Mouse (Mus musculus) intestine, embryonic 15.5 days (tissue): ENCODE results near the gene Htra1. TPM values are rescaled to one million over a fixed set of nuclear protein-coding genes. Genes with fewer than 3 reads are reported as not detected.

Source experiments
- ATAC-seq: fragments of 200-750 bp; cut with Nextera tagmentation; 2 replicates; pipeline ENCODE4 v1.8.0; 2017; ENCODE audit warnings: moderate TSS enrichment, moderate library complexity
- H3K27ac ChIP-seq: fragments of 300-500 bp; sonication (generic); 2 replicates; pipeline ENCODE4 v1.5.1; 2015; ENCODE audit warnings: mild to moderate bottlenecking, inconsistent platforms
- H3K27me3 ChIP-seq: fragments of 300-500 bp; sonication (generic); replicated peaks from 2 replicates; pipeline ENCODE4 v1.6.1; 2015; ENCODE audit warnings: inconsistent platforms
- H3K36me3 ChIP-seq: fragments of 300-500 bp; sonication (generic); 2 replicates; pipeline ENCODE4 v1.6.1; 2015; ENCODE audit warnings: inconsistent platforms
- H3K4me1 ChIP-seq: fragments of 300-500 bp; sonication (generic); replicated peaks from 2 replicates; pipeline ENCODE4 v1.6.1; 2015; ENCODE audit warnings: inconsistent platforms
- H3K4me2 ChIP-seq: fragments of 300-500 bp; sonication (generic); replicated peaks from 2 replicates; pipeline ENCODE4 v1.6.1; 2015; ENCODE audit warnings: mild to moderate bottlenecking, inconsistent platforms
- H3K4me3 ChIP-seq: fragments of 300-500 bp; sonication (generic); replicated peaks from 2 replicates; pipeline ENCODE4 v1.5.1; 2015; ENCODE audit warnings: inconsistent platforms
- H3K9ac ChIP-seq: fragments of 300-500 bp; sonication (generic); 2 replicates; pipeline ENCODE4 v1.6.1; 2015; ENCODE audit warnings: inconsistent platforms
- H3K9me3 ChIP-seq: fragments of 300-500 bp; sonication (generic); 2 replicates; pipeline ENCODE4 v1.6.1; 2016; ENCODE audit warnings: inconsistent platforms
- WGBS: fragments of 180-500 bp; shearing (Covaris S2); methylation state at CpG from one replicate; pipeline ENCODE4 v1.1.7; 2015; 5-methylcytosine and 5-hydroxymethylcytosine counted together
- polyA plus RNA-seq: library from polyadenylated mRNA; unstranded; fragments of >200 nt; fragmentation: Nextera tagmentation; extraction: Ambion mirVana; gene quantifications from 2 replicates; pipeline ENCODE4 v1.2.1, GENCODE M21; 2015

Gene Htra1
- polyA plus RNA-seq, 1 experiment from 2014 or later, result 18.8 TPM

DNA sequence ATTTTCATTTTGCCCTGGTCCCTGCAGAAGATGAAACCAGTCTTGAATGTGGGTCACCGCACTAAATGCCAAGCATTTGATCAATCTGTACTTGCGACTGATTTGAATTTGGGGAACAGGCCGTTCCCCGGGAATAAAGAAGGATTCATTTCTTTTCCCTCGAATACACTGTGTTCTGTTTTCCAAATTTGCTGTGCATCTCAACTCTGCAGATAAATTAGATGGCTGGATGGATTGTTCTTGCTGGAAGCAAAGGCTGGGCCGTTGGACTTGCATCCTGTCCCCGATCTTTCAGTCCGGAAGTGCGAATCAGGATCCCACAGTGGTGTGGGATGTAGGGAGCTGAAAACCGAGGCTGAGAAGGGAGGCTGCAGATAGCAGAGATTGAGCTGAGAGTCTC lies 17.5 kb downstream of the Htra1 start:
- H3K9ac ChIP-seq, result no peak overlapping the region
- no peak overlapping the region for H3K4me3 ChIP-seq
- no peak overlapping the region for H3K27ac ChIP-seq
- WGBS, result 89% methylated on average over 10 of the region's 10 CpGs
- no peak overlapping the region for H3K4me2 ChIP-seq
- ATAC-seq, result no peak
- H3K4me1 ChIP-seq, result no peaks in the 10 kb centered on the region
- H3K27me3 ChIP-seq, result no peaks in the 10 kb centered on the region
- no peaks in the 10 kb centered on the region for H3K36me3 ChIP-seq
- H3K9me3 ChIP-seq, result no peaks in the 10 kb centered on the region

DNA sequence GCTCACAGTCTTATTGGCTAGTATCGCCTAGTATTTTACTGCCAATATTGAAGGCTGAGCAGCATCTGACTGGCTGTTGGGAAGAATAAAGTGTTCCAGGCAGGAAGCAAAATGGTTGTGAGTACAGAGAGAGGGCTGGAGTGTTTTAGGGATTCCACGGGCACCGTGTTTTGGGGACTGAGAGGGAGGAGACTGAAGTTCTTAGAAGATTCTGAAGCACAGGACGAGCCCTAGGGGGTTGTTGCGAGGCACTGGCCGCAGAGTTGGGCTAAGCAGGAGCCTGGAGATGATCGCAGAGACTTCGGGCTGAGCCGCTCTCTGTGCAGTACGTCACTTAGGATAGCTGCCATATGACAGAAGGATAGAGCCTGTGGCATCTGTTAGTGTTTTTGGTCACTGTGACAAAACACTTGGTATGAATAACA lies 18.3 kb downstream of the Htra1 start:
- H3K9me3 ChIP-seq, result no peaks in the 10 kb centered on the region
- H3K4me2 ChIP-seq, result no peak overlapping the region
- 0 out of 2 replicates have a peak, but pooled peaks cover 6% of the 10 kb centered on the region for H3K4me1 ChIP-seq
- 86% methylated on average over 10 of the region's 10 CpGs for WGBS
- H3K36me3 ChIP-seq, result no peaks in the 10 kb centered on the region
- H3K4me3 ChIP-seq, result no peak overlapping the region
- no peak overlapping the region for H3K9ac ChIP-seq
- ATAC-seq, result no peak
- H3K27ac ChIP-seq, result no peak overlapping the region
- H3K27me3 ChIP-seq, result no peaks in the 10 kb centered on the region

DNA sequence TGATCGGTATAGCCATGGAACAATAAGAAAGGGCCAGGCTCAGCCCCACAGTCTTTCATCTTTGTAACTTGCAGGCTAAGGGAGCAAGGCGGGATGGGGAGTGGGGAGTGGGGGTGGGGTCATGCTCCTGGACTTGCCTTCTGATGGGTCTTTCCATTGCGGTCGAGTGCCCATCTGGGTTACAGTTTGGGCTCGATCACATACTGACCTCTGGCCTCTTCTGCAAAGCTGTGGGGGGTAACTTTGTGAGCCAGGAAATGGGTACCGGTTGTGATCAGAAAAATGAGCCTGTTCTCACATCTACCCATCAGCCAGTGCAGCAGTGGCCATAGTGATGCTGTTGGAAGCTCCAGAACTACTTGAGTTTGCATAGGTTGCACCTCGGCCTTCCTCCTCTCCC lies 22.6 kb downstream of the Htra1 start:
- no peaks in the 10 kb centered on the region for H3K9me3 ChIP-seq
- 73% methylated on average over 7 of the region's 7 CpGs for WGBS

DNA sequence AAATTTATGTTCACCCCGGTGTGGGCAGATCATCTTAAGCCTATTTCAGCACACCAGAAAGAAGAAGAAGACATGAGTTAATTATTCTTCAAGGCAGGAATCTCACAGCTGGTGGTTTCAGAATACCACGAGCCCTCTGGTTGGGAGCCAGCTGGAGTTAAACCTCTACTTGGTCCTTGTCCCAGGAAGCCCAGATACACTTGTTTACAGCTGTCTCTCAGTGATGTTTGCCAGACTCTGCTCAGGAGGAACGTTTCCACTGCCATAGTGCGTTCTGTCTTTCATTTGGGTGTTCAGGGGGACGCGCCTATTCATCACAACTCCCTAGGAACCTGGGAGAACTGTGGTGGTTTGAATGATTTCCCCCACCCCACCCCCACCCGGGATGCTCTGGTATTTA lies 24.0 kb downstream of the Htra1 start:
- Histone ChIP-seq H3K4me1 (peaks cover 23% of the 10 kb centered on the region), H3K4me3 (no peak overlapping the region), H3K4me2 (0 out of 2 replicates have a peak overlapping the region, but pooled peaks have one; percentile 20), H3K36me3 (no peaks in the 10 kb centered on the region), H3K9me3 (no peaks in the 10 kb centered on the region), H3K27ac (no peak overlapping the region), H3K9ac (no peak overlapping the region), H3K27me3 (no peaks in the 10 kb centered on the region)
- peak; percentile 80 for ATAC-seq
- 19% methylated on average over 7 of the region's 7 CpGs for WGBS

More for the DNA sequence above, 22.6 kb downstream of the Htra1 start:
- Histone ChIP-seq H3K36me3 (no peaks in the 10 kb centered on the region), H3K4me2 (no peak overlapping the region), H3K27ac (no peak overlapping the region), H3K27me3 (no peaks in the 10 kb centered on the region), H3K4me3 (no peak overlapping the region), H3K4me1 (peaks cover 22% of the 10 kb centered on the region), H3K9ac (no peak overlapping the region)
- no peak for ATAC-seq

DNA sequence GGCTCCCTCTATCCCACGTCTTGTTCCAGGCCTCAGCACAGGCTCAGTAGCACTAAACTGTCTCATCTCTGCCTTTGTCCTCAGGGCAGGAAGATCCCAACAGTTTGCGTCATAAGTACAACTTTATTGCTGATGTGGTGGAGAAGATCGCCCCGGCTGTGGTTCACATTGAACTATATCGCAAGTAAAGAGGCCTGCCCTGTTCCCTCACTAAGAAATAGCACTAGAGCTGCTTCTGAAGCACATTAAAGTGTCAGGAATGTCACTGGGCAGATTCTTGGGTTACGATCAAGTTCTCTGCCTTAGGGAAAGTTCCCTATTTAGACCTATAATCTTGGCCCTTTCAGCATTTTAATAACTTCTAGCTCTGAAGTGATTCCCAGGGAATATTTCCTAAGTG lies 25.5 kb downstream of the Htra1 start:
- peaks cover 31% of the 10 kb centered on the region for H3K4me1 ChIP-seq
- no peaks in the 10 kb centered on the region for H3K36me3 ChIP-seq
- H3K9me3 ChIP-seq, result no peaks in the 10 kb centered on the region
- H3K27me3 ChIP-seq, result no peaks in the 10 kb centered on the region
- no peak overlapping the region for H3K4me2 ChIP-seq
- 73% methylated on average over 6 of the region's 6 CpGs for WGBS
- no peak overlapping the region for H3K27ac ChIP-seq
- H3K4me3 ChIP-seq, result no peak overlapping the region
- ATAC-seq, result no peak
- H3K9ac ChIP-seq, result no peak overlapping the region

DNA sequence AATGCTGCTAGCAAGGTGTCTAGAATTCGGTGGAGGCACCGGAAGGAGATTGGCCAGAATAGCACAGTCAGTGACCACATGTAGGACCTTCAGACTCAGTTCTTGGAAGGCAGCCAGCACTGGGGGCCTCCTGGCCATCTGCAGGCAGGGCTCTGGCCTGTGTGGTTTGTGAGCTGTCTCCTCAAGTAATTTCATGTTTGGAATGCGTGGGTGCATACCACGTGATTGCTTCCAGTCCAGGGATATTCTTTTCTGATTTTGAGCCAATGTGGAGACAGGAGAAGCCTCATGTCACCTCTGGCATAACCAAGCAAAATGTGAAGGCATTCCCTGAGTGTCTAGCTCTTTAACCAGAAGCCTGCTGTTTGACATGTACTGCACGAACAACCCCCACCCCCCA lies 28.8 kb downstream of the Htra1 start:
- Histone ChIP-seq H3K36me3 (no peaks in the 10 kb centered on the region), H3K27me3 (no peaks in the 10 kb centered on the region), H3K9me3 (no peaks in the 10 kb centered on the region), H3K27ac (no peak overlapping the region), H3K9ac (no peak overlapping the region), H3K4me2 (no peak overlapping the region), H3K4me1 (peaks cover 26% of the 10 kb centered on the region), H3K4me3 (no peak overlapping the region)
- peak; percentile 57; the same call in 1 of the 2 replicates for ATAC-seq
- WGBS, result 28% methylated on average over 5 of the region's 5 CpGs

DNA sequence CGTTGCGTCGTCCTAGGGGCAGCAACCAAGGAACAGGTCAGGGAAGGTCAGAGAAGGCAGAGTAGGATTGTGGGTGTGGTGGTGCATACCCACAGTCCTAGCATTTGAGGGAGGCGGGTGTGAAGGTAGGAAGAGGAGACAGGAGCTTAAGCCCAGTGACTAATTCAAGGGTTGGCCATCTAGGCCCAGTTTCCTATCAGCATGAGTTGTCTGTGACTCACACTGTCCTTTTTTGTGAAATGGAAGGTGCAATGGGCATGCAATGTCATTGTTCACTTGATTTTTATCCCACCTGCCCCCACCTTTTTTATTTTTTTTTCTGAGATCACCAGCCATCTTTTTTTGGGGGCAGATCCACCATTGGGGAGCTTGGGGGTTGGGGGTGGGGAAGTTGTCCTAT lies 29.5 kb downstream of the Htra1 start:
- Histone ChIP-seq H3K27me3 (no peaks in the 10 kb centered on the region), H3K4me2 (no peak overlapping the region), H3K4me3 (no peak overlapping the region), H3K36me3 (no peaks in the 10 kb centered on the region), H3K4me1 (peaks cover 19% of the 10 kb centered on the region), H3K9ac (no peak overlapping the region), H3K9me3 (no peaks in the 10 kb centered on the region), H3K27ac (0 out of 2 replicates have a peak overlapping the region, but pooled peaks have one; percentile 2)
- WGBS, result 88% methylated on average over 4 of the region's 4 CpGs
- no peak for ATAC-seq

DNA sequence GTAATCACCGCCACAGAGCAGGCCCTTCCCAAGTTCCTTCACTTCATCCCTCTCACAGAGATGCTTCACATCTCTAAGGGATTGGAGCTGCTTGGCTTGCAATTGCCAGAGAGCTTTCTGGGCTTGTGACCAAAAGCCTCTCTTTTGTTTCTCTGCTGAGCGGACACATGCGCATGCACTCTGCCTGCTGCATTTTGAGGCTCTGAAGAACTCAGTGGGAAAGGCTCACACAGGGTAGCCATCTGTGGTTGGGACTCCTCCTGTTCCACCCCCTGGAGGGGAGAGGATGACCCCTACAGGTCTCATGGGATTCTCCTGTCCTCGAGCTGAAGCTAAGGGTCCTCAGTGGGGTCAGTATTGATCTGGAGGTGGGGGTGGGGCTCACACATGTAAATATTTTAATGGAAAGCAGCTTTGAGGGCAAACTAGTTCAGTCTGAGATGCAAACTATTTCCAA lies 30.0 kb downstream of the Htra1 start:
- WGBS, result 53% methylated on average over 4 of the region's 4 CpGs

DNA sequence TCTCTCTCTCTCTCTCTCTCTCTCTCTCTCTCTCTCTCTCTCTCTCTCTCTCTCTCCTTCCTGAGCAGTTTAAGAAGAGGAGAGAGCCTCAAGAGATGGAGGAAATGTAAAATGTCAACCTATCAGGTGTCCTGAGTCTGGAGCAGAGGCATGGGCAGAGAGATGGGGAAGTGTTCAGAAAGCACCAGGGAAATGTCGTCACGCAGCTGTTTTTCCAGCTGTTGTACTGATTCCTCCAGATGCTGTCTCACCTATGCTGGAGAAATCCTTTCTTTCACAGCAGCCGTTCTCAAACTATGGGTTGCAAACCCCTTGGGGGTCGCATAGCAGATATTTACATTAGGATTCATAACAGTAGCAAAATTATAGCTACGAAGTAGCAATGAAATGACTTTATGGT lies 30.5 kb downstream of the Htra1 start:
- Histone ChIP-seq H3K4me1 (peaks cover 14% of the 10 kb centered on the region), H3K27me3 (no peaks in the 10 kb centered on the region), H3K9me3 (no peaks in the 10 kb centered on the region), H3K9ac (no peak overlapping the region), H3K36me3 (no peaks in the 10 kb centered on the region), H3K4me3 (no peak overlapping the region), H3K4me2 (no peak overlapping the region), H3K27ac (no peak overlapping the region)
- WGBS, result 63% methylated on average over 5 of the region's 5 CpGs
- ATAC-seq, result no peak

More for the DNA sequence above, 30.0 kb downstream of the Htra1 start:
- H3K4me3 ChIP-seq, result no peak overlapping the region
- H3K9me3 ChIP-seq, result no peaks in the 10 kb centered on the region
- ATAC-seq, result peak; percentile 34
- no peak overlapping the region for H3K4me2 ChIP-seq
- no peak overlapping the region for H3K9ac ChIP-seq
- H3K36me3 ChIP-seq, result no peaks in the 10 kb centered on the region
- no peaks in the 10 kb centered on the region for H3K27me3 ChIP-seq
- H3K4me1 ChIP-seq, result peaks cover 15% of the 10 kb centered on the region
- H3K27ac ChIP-seq, result 0 out of 2 replicates have a peak overlapping the region, but pooled peaks have one; percentile 2

DNA sequence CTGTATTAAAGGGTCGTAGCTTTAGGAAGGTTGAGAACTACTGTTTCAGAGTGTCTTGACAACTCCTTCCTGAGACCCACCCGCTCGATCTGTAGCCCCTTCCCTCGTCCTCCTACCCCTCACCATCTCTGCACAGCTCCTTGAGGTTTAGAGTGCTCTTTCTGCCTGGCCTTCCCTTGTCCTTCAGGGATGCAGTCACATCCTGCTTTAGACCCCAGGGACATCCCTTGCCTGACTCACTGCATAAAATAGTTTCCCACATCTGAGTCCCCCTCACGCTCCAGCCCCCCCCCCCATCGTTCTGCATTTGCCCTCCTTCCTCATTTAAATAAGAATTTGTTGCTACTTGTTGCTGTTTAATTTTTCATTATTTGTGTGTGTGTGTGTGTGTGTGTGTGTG lies 31.0 kb downstream of the Htra1 start:
- Histone ChIP-seq H3K27me3 (no peaks in the 10 kb centered on the region), H3K27ac (no peak overlapping the region), H3K4me2 (no peak overlapping the region), H3K4me1 (peaks cover 14% of the 10 kb centered on the region), H3K36me3 (no peaks in the 10 kb centered on the region), H3K9ac (no peak overlapping the region), H3K9me3 (no peaks in the 10 kb centered on the region), H3K4me3 (no peak overlapping the region)
- 53% methylated on average over 6 of the region's 6 CpGs for WGBS
- ATAC-seq, result no peak

DNA sequence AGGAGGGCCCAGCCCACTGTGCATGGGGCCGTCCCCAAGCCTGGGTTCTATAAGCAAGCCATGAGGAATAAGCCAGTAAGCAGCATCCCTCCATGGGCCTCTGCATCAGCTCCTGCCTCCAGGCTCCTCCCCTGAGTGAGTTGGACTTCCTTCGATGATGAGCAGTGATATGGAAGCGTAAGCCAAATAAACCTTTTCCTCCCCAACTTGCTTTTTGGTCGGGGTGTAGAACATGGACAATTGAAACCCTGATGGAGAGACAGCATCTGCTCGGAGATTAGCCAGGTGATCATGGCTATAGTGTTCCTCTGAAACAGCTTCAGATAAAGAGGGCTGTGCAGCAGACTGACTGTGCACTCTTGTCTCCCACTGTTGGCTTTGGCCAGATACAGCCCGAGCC lies 32.0 kb downstream of the Htra1 start:
- no peak for ATAC-seq
- no peaks in the 10 kb centered on the region for H3K9me3 ChIP-seq
- H3K36me3 ChIP-seq, result no peaks in the 10 kb centered on the region
- H3K4me3 ChIP-seq, result no peak overlapping the region
- H3K4me2 ChIP-seq, result no peak overlapping the region
- no peaks in the 10 kb centered on the region for H3K27me3 ChIP-seq
- peaks cover 14% of the 10 kb centered on the region for H3K4me1 ChIP-seq
- no peak overlapping the region for H3K9ac ChIP-seq
- no peak overlapping the region for H3K27ac ChIP-seq
- 89% methylated on average over 6 of the region's 6 CpGs for WGBS

DNA sequence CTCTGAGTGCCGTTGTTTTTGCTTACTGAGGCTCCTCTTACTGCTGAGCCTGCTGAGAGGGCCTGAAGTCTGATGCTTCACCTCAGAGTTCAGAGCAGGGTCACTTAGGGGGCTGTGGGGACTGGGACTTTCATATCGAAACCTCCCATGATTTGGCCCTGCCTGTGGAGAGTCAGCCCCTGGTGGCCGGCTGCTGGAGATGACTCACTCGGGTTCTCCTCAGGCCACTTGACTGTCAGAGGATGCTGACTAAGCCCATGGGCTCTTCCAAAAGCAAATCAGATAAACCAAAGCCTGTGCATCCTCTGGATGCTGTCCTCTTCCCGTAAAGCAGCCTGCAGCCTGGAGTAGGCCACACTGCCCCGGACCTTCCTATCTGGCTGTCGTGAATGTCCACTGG lies 32.6 kb downstream of the Htra1 start:
- Histone ChIP-seq H3K4me2 (no peak overlapping the region), H3K27me3 (no peaks in the 10 kb centered on the region), H3K27ac (no peak overlapping the region), H3K9ac (no peak overlapping the region), H3K9me3 (no peaks in the 10 kb centered on the region), H3K36me3 (no peaks in the 10 kb centered on the region), H3K4me3 (no peak overlapping the region), H3K4me1 (peaks cover 14% of the 10 kb centered on the region)
- ATAC-seq, result no peak; the same call in 1 of the 2 replicates
- 52% methylated on average over 7 of the region's 7 CpGs for WGBS

DNA sequence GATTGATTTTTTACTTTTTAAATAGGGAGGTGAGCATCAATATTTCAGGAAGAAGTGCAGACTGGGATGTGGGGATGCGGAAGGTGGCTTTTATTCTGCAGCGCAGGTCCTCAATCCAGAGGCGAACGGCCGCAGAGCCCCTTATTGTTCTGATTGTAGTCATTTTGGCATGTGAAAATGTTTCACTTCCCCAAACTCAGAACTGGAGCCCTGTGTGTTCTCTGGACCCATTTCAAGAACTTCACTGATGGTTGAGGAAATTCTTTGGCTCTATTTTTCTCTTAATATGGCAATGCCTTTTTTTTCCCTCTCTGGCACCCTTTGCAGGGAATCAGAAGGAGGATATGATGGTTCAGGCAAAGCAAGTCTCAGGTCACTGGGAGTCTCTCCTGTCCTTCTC lies 33.2 kb downstream of the Htra1 start:
- Histone ChIP-seq H3K27me3 (no peaks in the 10 kb centered on the region), H3K4me2 (no peak overlapping the region), H3K9ac (no peak overlapping the region), H3K36me3 (no peaks in the 10 kb centered on the region), H3K27ac (no peak overlapping the region), H3K9me3 (no peaks in the 10 kb centered on the region), H3K4me1 (peaks cover 14% of the 10 kb centered on the region), H3K4me3 (no peak overlapping the region)
- ATAC-seq, result no peak
- 89% methylated on average over 5 of the region's 5 CpGs for WGBS
